Mouse (Mus musculus) midbrain, embryonic 13.5 days (tissue): ENCODE measurements around the gene Rbpms2. TPM values are rescaled to one million over a fixed set of nuclear protein-coding genes. Genes with fewer than 3 reads are reported as not detected.
A peak's percentile ranks its signal among the peaks of the same experiment; 100 is the strongest.

Experiments
- ATAC-seq: fragments of 200-750 bp; cut with Nextera tagmentation; 2 replicates; pipeline ENCODE4 v1.8.0; 2017; ENCODE audit warnings: mild to moderate bottlenecking, moderate TSS enrichment, moderate library complexity
- H3K27ac ChIP-seq: fragments of 300-500 bp; sonication (generic); 2 replicates; pipeline ENCODE4 v1.5.1; 2015; ENCODE audit warnings: inconsistent platforms, mild to moderate bottlenecking, moderate library complexity
- H3K27me3 ChIP-seq: fragments of 300-500 bp; sonication (generic); 2 replicates; pipeline ENCODE4 v1.6.1; 2015; ENCODE audit warnings: mild to moderate bottlenecking, inconsistent platforms
- H3K36me3 ChIP-seq: fragments of 300-500 bp; sonication (generic); 2 replicates; pipeline ENCODE4 v1.6.1; 2015; ENCODE audit warnings: mild to moderate bottlenecking, inconsistent platforms
- H3K4me1 ChIP-seq: fragments of 300-500 bp; sonication (generic); replicated peaks from 2 replicates; pipeline ENCODE4 v1.6.1; 2015; ENCODE audit warnings: inconsistent platforms
- H3K4me2 ChIP-seq: fragments of 300-500 bp; sonication (generic); replicated peaks from 2 replicates; pipeline ENCODE4 v1.6.1; 2015; ENCODE audit warnings: moderate library complexity, mild to moderate bottlenecking, inconsistent platforms
- H3K4me3 ChIP-seq: fragments of 300-500 bp; sonication (generic); replicated peaks from 2 replicates; pipeline ENCODE4 v1.5.1; 2015; ENCODE audit warnings: mild to moderate bottlenecking, inconsistent platforms
- H3K9ac ChIP-seq: fragments of 300-500 bp; sonication (generic); replicated peaks from 2 replicates; pipeline ENCODE4 v1.6.1; 2015; ENCODE audit warnings: mild to moderate bottlenecking, inconsistent platforms
- H3K9me3 ChIP-seq: fragments of 300-500 bp; sonication (generic); 2 replicates; pipeline ENCODE4 v1.6.1; 2016; ENCODE audit warnings: mild to moderate bottlenecking, inconsistent platforms
- WGBS: fragments of 180-500 bp; shearing (Covaris S2); methylation state at CpG from one replicate; pipeline ENCODE4 v1.1.7; 2015; 5-methylcytosine and 5-hydroxymethylcytosine counted together
- polyA plus RNA-seq: library from polyadenylated mRNA; unstranded; fragments of >200 nt; fragmentation: Nextera tagmentation; extraction: Ambion mirVana; gene quantifications from 2 replicates; pipeline ENCODE4 v1.2.1, GENCODE M21; 2015

Rbpms2 gene
- polyA plus RNA-seq, 1 experiment from 2014 or later, result 4.5 TPM

- 55% methylated on average over 7 of the region's 11 CpGs for WGBS
- no peak for ATAC-seq
Observed at GRCm38 (mm10) chr9:65598765-65599249, 30.6 kb upstream of the Rbpms2 start.

GRCm38 (mm10) chr9:65600951-65601350 lies 28.5 kb upstream of the Rbpms2 start:
- 70% methylated on average over 2 of the region's 2 CpGs for WGBS
- no peak overlapping the region for H3K4me2 ChIP-seq

More at GRCm38 (mm10) chr9:65598765-65599249, 30.6 kb upstream of the Rbpms2 start:
- Histone ChIP-seq H3K4me3 (no peak overlapping the region), H3K4me1 (no peaks in the 10 kb centered on the region), H3K27ac (no peak overlapping the region), H3K27me3 (no peaks in the 10 kb centered on the region), H3K36me3 (peaks cover 14% of the 10 kb centered on the region), H3K4me2 (no peak overlapping the region), H3K9me3 (no peaks in the 10 kb centered on the region), H3K9ac (no peak overlapping the region)

GRCm38 (mm10) chr9:65603401-65604102 lies 25.9 kb upstream of the Rbpms2 start:
- Histone ChIP-seq H3K9me3 (no peaks in the 10 kb centered on the region), H3K9ac (no peak overlapping the region), H3K4me3 (no peak overlapping the region), H3K27ac (no peak overlapping the region), H3K27me3 (no peaks in the 10 kb centered on the region), H3K4me1 (peaks cover 8% of the 10 kb centered on the region), H3K36me3 (no peaks in the 10 kb centered on the region), H3K4me2 (no peak overlapping the region)
- ATAC-seq, result no peak
- 53% methylated on average over 8 of the region's 8 CpGs for WGBS

More at GRCm38 (mm10) chr9:65600951-65601350, 28.5 kb upstream of the Rbpms2 start:
- Histone ChIP-seq H3K9me3 (no peaks in the 10 kb centered on the region), H3K36me3 (no peaks in the 10 kb centered on the region), H3K4me1 (peaks cover 4% of the 10 kb centered on the region), H3K27me3 (no peaks in the 10 kb centered on the region), H3K27ac (no peak overlapping the region), H3K4me3 (no peak overlapping the region), H3K9ac (no peak overlapping the region)
- ATAC-seq, result no peak

- Histone ChIP-seq H3K9me3 (no peaks in the 10 kb centered on the region), H3K4me1 (peaks cover 8% of the 10 kb centered on the region), H3K27me3 (no peaks in the 10 kb centered on the region), H3K4me2 (peak overlapping the region; percentile 49), H3K9ac (0 out of 2 replicates have a peak overlapping the region, but pooled peaks have one; percentile 36), H3K27ac (no peak overlapping the region), H3K4me3 (no peak overlapping the region; the same call in 1 of the 2 replicates), H3K36me3 (no peaks in the 10 kb centered on the region)
- peak; percentile 89 for ATAC-seq
- 5% methylated on average over 9 of the region's 9 CpGs for WGBS
Observed at GRCm38 (mm10) chr9:65605471-65606136, 23.8 kb upstream of the Rbpms2 start.

GRCm38 (mm10) chr9:65606321-65607109 lies 22.9 kb upstream of the Rbpms2 start:
- H3K9ac ChIP-seq, result no peak overlapping the region
- H3K4me3 ChIP-seq, result no peak overlapping the region
- H3K27ac ChIP-seq, result no peak overlapping the region
- no peaks in the 10 kb centered on the region for H3K36me3 ChIP-seq
- no peaks in the 10 kb centered on the region for H3K9me3 ChIP-seq
- no peak for ATAC-seq
- H3K4me2 ChIP-seq, result no peak overlapping the region
- no peaks in the 10 kb centered on the region for H3K27me3 ChIP-seq
- H3K4me1 ChIP-seq, result peaks cover 8% of the 10 kb centered on the region
- WGBS, result 33% methylated on average over 9 of the region's 9 CpGs

- Histone ChIP-seq H3K36me3 (no peaks in the 10 kb centered on the region), H3K9ac (no peak overlapping the region), H3K4me1 (peaks cover 8% of the 10 kb centered on the region), H3K4me3 (no peak overlapping the region), H3K27ac (no peak overlapping the region), H3K4me2 (no peak overlapping the region), H3K27me3 (no peaks in the 10 kb centered on the region), H3K9me3 (no peaks in the 10 kb centered on the region)
- ATAC-seq, result no peak
- WGBS, result 55% methylated on average over 2 of the region's 2 CpGs
Observed at GRCm38 (mm10) chr9:65607120-65607519, 22.3 kb upstream of the Rbpms2 start.

GRCm38 (mm10) chr9:65611969-65612486 lies 17.4 kb upstream of the Rbpms2 start:
- ATAC-seq, result no peak
- Histone ChIP-seq H3K9me3 (no peaks in the 10 kb centered on the region), H3K4me2 (no peak overlapping the region), H3K27me3 (no peaks in the 10 kb centered on the region), H3K36me3 (no peaks in the 10 kb centered on the region), H3K27ac (no peak overlapping the region), H3K4me3 (no peak overlapping the region), H3K4me1 (no peaks in the 10 kb centered on the region), H3K9ac (no peak overlapping the region)
- WGBS, result 92% methylated on average over 5 of the region's 5 CpGs

GRCm38 (mm10) chr9:65613098-65613497 lies 16.4 kb upstream of the Rbpms2 start:
- H3K4me3 ChIP-seq, result no peak overlapping the region
- no peaks in the 10 kb centered on the region for H3K9me3 ChIP-seq
- no peak overlapping the region for H3K4me2 ChIP-seq
- H3K36me3 ChIP-seq, result no peaks in the 10 kb centered on the region
- no peak for ATAC-seq
- H3K27ac ChIP-seq, result no peak overlapping the region
- H3K4me1 ChIP-seq, result no peaks in the 10 kb centered on the region
- no peak overlapping the region for H3K9ac ChIP-seq
- no peaks in the 10 kb centered on the region for H3K27me3 ChIP-seq
- WGBS, result 45% methylated on average over 2 of the region's 2 CpGs

GRCm38 (mm10) chr9:65619311-65619710 lies 10.1 kb upstream of the Rbpms2 start:
- H3K27ac ChIP-seq, result no peak overlapping the region

GRCm38 (mm10) chr9:65621196-65621595 lies 8.3 kb upstream of the Rbpms2 start:
- no peaks in the 10 kb centered on the region; the same call in 1 of the 2 replicates for H3K27me3 ChIP-seq
- H3K4me3 ChIP-seq, result no peak overlapping the region
- H3K27ac ChIP-seq, result no peak overlapping the region
- no peak for ATAC-seq
- no peak overlapping the region for H3K9ac ChIP-seq
- 89% methylated on average over 4 of the region's 4 CpGs for WGBS
- H3K4me1 ChIP-seq, result no peaks in the 10 kb centered on the region
- no peaks in the 10 kb centered on the region for H3K36me3 ChIP-seq
- H3K9me3 ChIP-seq, result no peaks in the 10 kb centered on the region
- H3K4me2 ChIP-seq, result no peak overlapping the region

More at GRCm38 (mm10) chr9:65619311-65619710, 10.1 kb upstream of the Rbpms2 start:
- H3K4me1 ChIP-seq, result no peaks in the 10 kb centered on the region
- H3K4me2 ChIP-seq, result no peak overlapping the region
- WGBS, result 64% methylated on average over 3 of the region's 3 CpGs
- H3K4me3 ChIP-seq, result no peak overlapping the region
- H3K9me3 ChIP-seq, result no peaks in the 10 kb centered on the region
- H3K36me3 ChIP-seq, result no peaks in the 10 kb centered on the region
- ATAC-seq, result no peak
- no peaks in the 10 kb centered on the region for H3K27me3 ChIP-seq
- no peak overlapping the region for H3K9ac ChIP-seq

- H3K4me3 ChIP-seq, result no peak overlapping the region
- H3K36me3 ChIP-seq, result no peaks in the 10 kb centered on the region
- no peaks in the 10 kb centered on the region; the same call in 1 of the 2 replicates for H3K27me3 ChIP-seq
- H3K4me2 ChIP-seq, result no peak overlapping the region
- 78% methylated on average over 2 of the region's 2 CpGs for WGBS
- no peaks in the 10 kb centered on the region for H3K4me1 ChIP-seq
- no peaks in the 10 kb centered on the region for H3K9me3 ChIP-seq
- ATAC-seq, result no peak
- H3K27ac ChIP-seq, result no peak overlapping the region
- no peak overlapping the region for H3K9ac ChIP-seq
Observed at GRCm38 (mm10) chr9:65621666-65622065, 7.8 kb upstream of the Rbpms2 start.
